Mouse (Mus musculus): ENCODE results near the gene Glb1. TPM values are rescaled to one million over a fixed set of nuclear protein-coding genes. Genes with fewer than 3 reads are reported as not detected.

The Glb1 gene
- polyA plus RNA-seq, 2 experiments = 10.2 to 13.1 TPM

- TF ChIP-seq CTCF (IDR thresholded peaks at IDR 0.05; ENCODE audit: low read depth) = peak; percentile 73
- TF ChIP-seq EP300 (IDR thresholded peaks at IDR 0.05; ENCODE audit: low read depth) = no peak
- no peaks in the 10 kb centered on the region for H3K36me3 ChIP-seq (replicated peaks; ENCODE audit: control insufficient read depth, insufficient read depth, low read depth)
- peak; percentile 17; the same call in 1 of the 2 replicates for ATAC-seq (ENCODE audit: insufficient read depth)
These were observed 99.1 kb downstream of the Glb1 start for GRCm38 (mm10) chr9:114499783-114500515.

GRCm38 (mm10) chr9:114501111-114501510 lies 100.2 kb downstream of the Glb1 start:
- peaks cover 0 to 11% of the 10 kb centered on the region in 2 experiments; a peak in 2 of 4 replicates for H3K4me1 ChIP-seq (replicated peaks; ENCODE audit: control insufficient read depth in 2 of 2, insufficient read depth in 2 of 2, low read length in 1 of 2)
- no peak overlapping the region for H3K4me3 ChIP-seq (ENCODE audit: insufficient read depth in 1 of 2, low read depth in 2 of 2, low read length in 2 of 2)
- no peaks in the 10 kb centered on the region for H3K27me3 ChIP-seq (ENCODE audit: control insufficient read depth, insufficient read depth, low read length)
- TF ChIP-seq EP300 (IDR thresholded peaks at IDR 0.05; ENCODE audit: low read depth) (no peak), CTCF (IDR thresholded peaks at IDR 0.05; ENCODE audit: low read depth) (no peak)
- H3K9me3 ChIP-seq (ENCODE audit: control insufficient read depth, low read length) = no peaks in the 10 kb centered on the region
- DNase-seq (ENCODE audit: low read depth in 3 of 3, low spot score in 3 of 3) (no peak), ATAC-seq (ENCODE audit: insufficient read depth) (no peak)
- H3K4me2 ChIP-seq (ENCODE audit: low read depth) = no peak overlapping the region
- H3K27ac ChIP-seq = no peak overlapping the region
- no peaks in the 10 kb centered on the region for H3K36me3 ChIP-seq (replicated peaks; ENCODE audit: control insufficient read depth, insufficient read depth, low read depth)
- 18% methylated on average over 7 of the region's 7 CpGs for WGBS (ENCODE audit: insufficient replicate concordance)
- H3K9ac ChIP-seq (replicated peaks) = no peak overlapping the region

More at GRCm38 (mm10) chr9:114499783-114500515, 99.1 kb downstream of the Glb1 start:
- no peak overlapping the region for H3K27ac ChIP-seq
- no peaks in the 10 kb centered on the region for H3K27me3 ChIP-seq (ENCODE audit: control insufficient read depth, insufficient read depth, low read length)
- H3K4me3 ChIP-seq (ENCODE audit: insufficient read depth in 1 of 2, low read depth in 2 of 2, low read length in 2 of 2) = no peak overlapping the region
- H3K9me3 ChIP-seq (ENCODE audit: control insufficient read depth, low read length) = no peaks in the 10 kb centered on the region
- no peak overlapping the region for H3K4me2 ChIP-seq (ENCODE audit: low read depth)
- DNase-seq (ENCODE audit: low read depth in 3 of 3, low spot score in 3 of 3) = peak in 2 of 3 experiments; percentile 41 to 43
- peaks cover 0 to 11% of the 10 kb centered on the region in 2 experiments; a peak in 2 of 4 replicates for H3K4me1 ChIP-seq (replicated peaks; ENCODE audit: control insufficient read depth in 2 of 2, insufficient read depth in 2 of 2, low read length in 1 of 2)
- H3K9ac ChIP-seq (replicated peaks) = no peak overlapping the region
- WGBS (ENCODE audit: insufficient replicate concordance) = 16% methylated on average over 15 of the region's 15 CpGs

GRCm38 (mm10) chr9:114501913-114502312 lies 101.0 kb downstream of the Glb1 start:
- DNase-seq (ENCODE audit: low read depth in 3 of 3, low spot score in 3 of 3) = no peak
- no peaks in the 10 kb centered on the region for H3K9me3 ChIP-seq (ENCODE audit: control insufficient read depth, low read length)
- no peak overlapping the region for H3K27ac ChIP-seq
- H3K9ac ChIP-seq (replicated peaks) = no peak overlapping the region
- H3K27me3 ChIP-seq (ENCODE audit: control insufficient read depth, insufficient read depth, low read length) = no peaks in the 10 kb centered on the region
- WGBS (ENCODE audit: insufficient replicate concordance) = 66% methylated on average over 11 of the region's 11 CpGs
- H3K4me2 ChIP-seq (ENCODE audit: low read depth) = no peak overlapping the region
- no peaks in the 10 kb centered on the region for H3K36me3 ChIP-seq (replicated peaks; ENCODE audit: control insufficient read depth, insufficient read depth, low read depth)
- no peak overlapping the region for H3K4me3 ChIP-seq (ENCODE audit: insufficient read depth in 1 of 2, low read depth in 2 of 2, low read length in 2 of 2)
- no peak for TF ChIP-seq CTCF (IDR thresholded peaks at IDR 0.05; ENCODE audit: low read depth)
- no peak for TF ChIP-seq EP300 (IDR thresholded peaks at IDR 0.05; ENCODE audit: low read depth)
- H3K4me1 ChIP-seq (replicated peaks; ENCODE audit: control insufficient read depth in 2 of 2, insufficient read depth in 2 of 2, low read length in 1 of 2) = peaks cover 0 to 11% of the 10 kb centered on the region in 2 experiments; a peak in 2 of 4 replicates
- no peak for ATAC-seq (ENCODE audit: insufficient read depth)

DNA sequence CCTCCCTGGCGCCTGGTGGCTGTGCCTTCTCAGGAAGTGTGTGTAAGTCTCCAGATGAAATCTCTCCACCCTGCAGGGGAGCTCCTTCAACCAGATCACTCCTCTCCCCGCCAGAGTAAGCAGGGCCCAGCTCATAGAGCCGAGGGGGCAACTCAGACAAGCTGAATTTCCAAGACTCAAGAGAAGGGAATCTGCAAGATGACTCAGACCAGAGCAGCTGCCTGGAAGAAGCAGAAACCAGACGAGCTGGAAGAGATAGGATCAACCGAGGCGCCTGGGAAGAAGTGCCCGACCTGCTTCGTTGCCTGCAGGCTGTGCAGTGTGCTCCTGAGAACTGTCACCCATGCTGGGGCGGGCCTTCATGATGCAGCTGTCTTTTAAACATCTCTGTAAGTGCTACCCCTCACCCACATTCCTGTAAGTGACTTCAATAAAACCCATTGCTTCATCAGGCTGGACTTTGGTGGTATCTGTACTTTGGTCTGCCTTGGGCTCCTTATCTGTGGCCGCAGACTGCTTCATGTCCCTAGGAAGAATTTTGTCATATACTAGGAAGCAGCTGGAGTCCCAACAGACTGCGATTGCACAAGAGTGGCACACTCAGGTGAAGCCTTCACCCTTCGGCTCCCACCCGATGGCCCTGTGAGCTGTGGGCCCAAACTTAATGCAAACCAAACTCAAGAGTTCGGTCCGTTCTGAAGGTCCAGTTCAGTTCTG lies 102.0 kb downstream of the Glb1 start:
- DNase-seq (ENCODE audit: low read depth in 3 of 3, low spot score in 3 of 3) (no peak), ATAC-seq (ENCODE audit: insufficient read depth) (peak; percentile 37; the same call in 1 of the 2 replicates)
- H3K9ac ChIP-seq (replicated peaks) = no peak overlapping the region
- H3K36me3 ChIP-seq (replicated peaks; ENCODE audit: control insufficient read depth, insufficient read depth, low read depth) = no peaks in the 10 kb centered on the region
- H3K4me1 ChIP-seq (replicated peaks; ENCODE audit: control insufficient read depth in 2 of 2, insufficient read depth in 2 of 2, low read length in 1 of 2) = peaks cover 0 to 11% of the 10 kb centered on the region in 2 experiments; a peak in 2 of 4 replicates
- H3K9me3 ChIP-seq (ENCODE audit: control insufficient read depth, low read length) = no peaks in the 10 kb centered on the region
- H3K27me3 ChIP-seq (ENCODE audit: control insufficient read depth, insufficient read depth, low read length) = no peaks in the 10 kb centered on the region
- no peak overlapping the region for H3K27ac ChIP-seq
- 13% methylated on average over 15 of the region's 15 CpGs for WGBS (ENCODE audit: insufficient replicate concordance)
- no peak overlapping the region for H3K4me3 ChIP-seq (ENCODE audit: insufficient read depth in 1 of 2, low read depth in 2 of 2, low read length in 2 of 2)
- TF ChIP-seq EP300 (IDR thresholded peaks at IDR 0.05; ENCODE audit: low read depth) = no peak
- TF ChIP-seq CTCF (IDR thresholded peaks at IDR 0.05; ENCODE audit: low read depth) = no peak
- no peak overlapping the region for H3K4me2 ChIP-seq (ENCODE audit: low read depth)

DNA sequence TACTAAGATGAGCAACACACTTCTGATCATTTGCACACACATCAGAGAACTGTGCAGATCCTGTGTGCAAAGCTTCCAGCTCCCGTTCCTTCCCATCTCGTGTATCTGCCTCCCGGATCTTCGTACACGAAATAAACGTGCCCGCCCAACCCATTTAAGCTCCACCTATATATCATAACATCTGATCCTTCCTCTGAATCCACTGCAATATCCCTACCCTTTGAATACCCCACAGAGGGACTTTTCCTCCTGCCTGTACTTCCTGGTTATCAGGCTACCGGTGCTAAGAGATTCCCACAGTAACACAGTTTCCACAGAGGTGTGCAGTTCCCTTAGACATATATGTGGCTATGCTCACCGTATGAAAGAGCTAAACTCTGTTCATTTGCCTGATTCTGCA lies 103.9 kb downstream of the Glb1 start, which contains the start of gene Ccr4:
TSS of gene Ccr4 (minus strand) at position 101 of the 400 bp plus-strand sequence.
- H3K9ac ChIP-seq (replicated peaks) = no peak within 1 kb of the TSS
- H3K27me3 ChIP-seq (ENCODE audit: control insufficient read depth, insufficient read depth, low read length) = no peaks in the 10 kb centered on the region
- DNase-seq (ENCODE audit: low read depth in 3 of 3, low spot score in 3 of 3) = no peak
- no peaks in the 10 kb centered on the region for H3K36me3 ChIP-seq (replicated peaks; ENCODE audit: control insufficient read depth, insufficient read depth, low read depth)
- ATAC-seq (ENCODE audit: insufficient read depth) = no peak
- H3K4me1 ChIP-seq (replicated peaks; ENCODE audit: control insufficient read depth in 2 of 2, insufficient read depth in 2 of 2, low read length in 1 of 2) = peaks cover 0 to 11% of the 10 kb centered on the region in 2 experiments; a peak in 2 of 4 replicates
- 72% methylated on average over 9 of the region's 9 CpGs for WGBS (ENCODE audit: insufficient replicate concordance)
- no peak within 1 kb of the TSS for H3K4me3 ChIP-seq (ENCODE audit: insufficient read depth in 1 of 2, low read depth in 2 of 2, low read length in 2 of 2)
- H3K27ac ChIP-seq = no peak within 1 kb of the TSS
- H3K4me2 ChIP-seq (ENCODE audit: low read depth) = no peak within 1 kb of the TSS
- no peak for TF ChIP-seq CTCF (IDR thresholded peaks at IDR 0.05; ENCODE audit: low read depth)
- TF ChIP-seq EP300 (IDR thresholded peaks at IDR 0.05; ENCODE audit: low read depth) = no peak
- H3K9me3 ChIP-seq (ENCODE audit: control insufficient read depth, low read length) = no peaks in the 10 kb centered on the region
